Mouse (Mus musculus) kidney, postnatal 4 days (tissue): ENCODE measurements around the gene Samd4.
"Not testable (repeated sequence)": the region's sequence is repeated elsewhere in the genome, so short reads cannot be mapped to it uniquely, and the experiment has no call there.

Source experiments
- DNase-seq, 2 experiments: peaks; one replicate each; pipeline ENCODE4 v3.0.0; 2021; ENCODE audit warnings: mixed read lengths in 2 of 2

The Samd4 gene

GRCm38 (mm10) chr14:47075856-47076255 lies 193.2 kb downstream of the Samd4 start:
- DNase-seq: no peak

- no peak for DNase-seq
Measured at GRCm38 (mm10) chr14:47076956-47077575, 194.4 kb downstream of the Samd4 start.

- no peak for DNase-seq
Measured at GRCm38 (mm10) chr14:47077576-47077970, 194.9 kb downstream of the Samd4 start.

GRCm38 (mm10) chr14:47079911-47080310 lies 197.3 kb downstream of the Samd4 start:
- no peak for DNase-seq

- no peak for DNase-seq
Measured at GRCm38 (mm10) chr14:47083311-47083710, 200.7 kb downstream of the Samd4 start.

GRCm38 (mm10) chr14:47083838-47084237 lies 201.2 kb downstream of the Samd4 start:
- no peak for DNase-seq

GRCm38 (mm10) chr14:47084686-47085085 lies 202.0 kb downstream of the Samd4 start:
- no peak for DNase-seq

GRCm38 (mm10) chr14:47086123-47086522 lies 203.5 kb downstream of the Samd4 start:
- no peak for DNase-seq

- peak; percentile 90 to 93 for DNase-seq
Measured at GRCm38 (mm10) chr14:47086743-47087142, 204.1 kb downstream of the Samd4 start.

GRCm38 (mm10) chr14:47087182-47087581 lies 204.5 kb downstream of the Samd4 start:
- DNase-seq: peak; percentile 89

GRCm38 (mm10) chr14:47087669-47088250 lies 205.1 kb downstream of the Samd4 start:
- no peak for DNase-seq

GRCm38 (mm10) chr14:47088339-47088738 lies 205.7 kb downstream of the Samd4 start:
- no peak for DNase-seq

- DNase-seq: no peak
Measured at GRCm38 (mm10) chr14:47089153-47089552, 206.5 kb downstream of the Samd4 start.

- DNase-seq: no peak
Measured at GRCm38 (mm10) chr14:47091908-47092307, 209.3 kb downstream of the Samd4 start.

- peak; percentile 36 to 48 for DNase-seq
Measured at GRCm38 (mm10) chr14:47093355-47093792, 210.7 kb downstream of the Samd4 start.

- no peak for DNase-seq
Measured at GRCm38 (mm10) chr14:47095036-47095435, 212.4 kb downstream of the Samd4 start.

- DNase-seq: no peak
Measured at GRCm38 (mm10) chr14:47096357-47096756, 213.7 kb downstream of the Samd4 start.

GRCm38 (mm10) chr14:47104246-47105173 lies 221.9 kb downstream of the Samd4 start:
- DNase-seq: peak in 1 of 2 experiments; percentile 16

GRCm38 (mm10) chr14:47105174-47105557 lies 222.5 kb downstream of the Samd4 start:
- no peak for DNase-seq

- DNase-seq: no peak
Measured at GRCm38 (mm10) chr14:47105755-47106154, 223.1 kb downstream of the Samd4 start.

- DNase-seq: no peak
Measured at GRCm38 (mm10) chr14:47107461-47107860, 224.8 kb downstream of the Samd4 start.

- not testable (repeated sequence) for DNase-seq
Measured at GRCm38 (mm10) chr14:47110391-47110790, 227.7 kb downstream of the Samd4 start.

- DNase-seq: no peak
Measured at GRCm38 (mm10) chr14:47111341-47111740, 228.7 kb downstream of the Samd4 start.

GRCm38 (mm10) chr14:47115154-47115553 lies 232.5 kb downstream of the Samd4 start:
- no peak for DNase-seq
